Mouse (Mus musculus) E14TG2a.4 (cell line): Measurements from ENCODE around the gene Yars.

Experiments used
- CTCF ChIP-seq: conservative IDR thresholded peaks from 2 replicates; pipeline ENCODE4 v1.5.1; 2014; ENCODE audit warnings: low read length
- NANOG ChIP-seq: IDR thresholded peaks from 2 replicates; pipeline ENCODE4 v1.6.1; 2014; ENCODE audit warnings: borderline replicate concordance, low read length, mixed read lengths
- POU5F1 ChIP-seq: IDR thresholded peaks from 2 replicates; pipeline ENCODE4 v1.6.1; 2014; ENCODE audit warnings: low read length, borderline replicate concordance

DNA sequence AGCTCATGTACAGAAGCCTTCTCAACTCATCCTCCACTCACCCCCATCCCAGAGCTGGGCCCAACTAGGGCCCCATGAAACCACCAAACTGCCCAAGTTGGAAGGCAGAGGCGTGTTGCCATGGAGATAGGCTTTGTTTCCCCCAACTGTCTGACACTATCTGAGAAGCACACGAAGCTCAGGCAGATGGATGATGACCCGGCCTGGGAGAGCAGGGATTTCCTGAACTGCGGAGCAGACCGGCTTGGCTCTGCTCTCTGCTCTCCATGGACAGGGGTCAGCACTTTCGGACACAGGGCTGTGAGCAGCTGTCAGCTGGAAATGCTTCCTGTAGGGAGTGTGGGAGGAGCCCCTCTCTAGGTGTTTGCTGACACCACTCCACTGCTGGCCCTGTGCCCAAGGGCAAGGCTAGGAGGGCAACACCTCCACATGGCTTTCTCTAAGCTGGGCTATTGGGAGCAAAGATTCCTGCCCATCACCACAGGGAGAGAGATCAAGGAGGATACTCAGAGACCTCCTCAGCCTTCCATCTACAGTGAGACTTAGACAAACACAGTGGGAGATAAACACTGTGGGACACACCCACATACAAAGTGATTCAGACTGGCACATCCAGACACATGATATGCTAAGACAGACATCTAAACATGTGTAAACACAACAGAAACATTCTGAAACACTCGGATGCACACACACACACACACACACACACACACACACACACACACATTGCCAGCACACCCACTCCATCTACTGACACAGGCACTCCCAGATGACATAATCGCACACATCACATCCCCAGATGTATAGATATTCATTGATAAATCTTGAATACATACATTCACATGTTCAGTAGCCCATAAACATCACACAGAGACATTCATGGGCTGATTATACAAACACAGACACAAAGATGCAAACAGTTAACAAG is 67.2 kb downstream of the Yars start:
- TF ChIP-seq CTCF (no peak), NANOG (no peak), POU5F1 (no peak)
